Mouse (Mus musculus) heart, postnatal 0 days (tissue): ENCODE results near the gene Mfap2. TPM values are rescaled to one million over a fixed set of nuclear protein-coding genes. Genes with fewer than 3 reads are reported as not detected.

Experiments used
- ATAC-seq: fragments of 200-750 bp; cut with Nextera tagmentation; 2 replicates; pipeline ENCODE4 v1.8.0; 2017; ENCODE audit warnings: low read depth, moderate number of reproducible peaks, moderate library complexity; ENCODE audit not compliant: insufficient read depth
- DNase-seq: peaks from one replicate; pipeline ENCODE4 v3.0.0-alpha.2; 2016; ENCODE audit warnings: low spot score
- H3K27ac ChIP-seq: fragments of 300-500 bp; sonication (generic); 2 replicates; pipeline ENCODE4 v1.5.1; 2014; ENCODE audit warnings: low read depth, mild to moderate bottlenecking
- H3K27me3 ChIP-seq: fragments of 300-500 bp; sonication (generic); 2 replicates; pipeline ENCODE4 v1.6.1; 2014; ENCODE audit warnings: low read length, mixed read lengths; ENCODE audit not compliant: control insufficient read depth, insufficient read depth
- H3K36me3 ChIP-seq: fragments of 300-500 bp; sonication (generic); replicated peaks from 2 replicates; pipeline ENCODE4 v1.6.1; 2014; ENCODE audit warnings: low read length, mixed read lengths; ENCODE audit not compliant: control insufficient read depth, insufficient read depth
- H3K4me1 ChIP-seq: fragments of 300-500 bp; sonication (generic); 2 replicates; pipeline ENCODE4 v1.6.1; 2014; ENCODE audit warnings: antibody characterized with exemption; ENCODE audit not compliant: control insufficient read depth, insufficient read depth
- H3K4me2 ChIP-seq: fragments of 300-500 bp; sonication (generic); 2 replicates; pipeline ENCODE4 v1.6.1; 2014; ENCODE audit warnings: low read depth, mild to moderate bottlenecking, low read length, moderate library complexity
- H3K4me3 ChIP-seq: fragments of 300-500 bp; sonication (generic); 2 replicates; pipeline ENCODE4 v1.5.1; 2014; ENCODE audit warnings: low read depth, low read length
- H3K9ac ChIP-seq: fragments of 300-500 bp; sonication (generic); replicated peaks from 2 replicates; pipeline ENCODE4 v1.6.1; 2014; ENCODE audit warnings: low read depth, low read length, mixed read lengths
- H3K9me3 ChIP-seq: fragments of 300-500 bp; sonication (generic); replicated peaks from 2 replicates; pipeline ENCODE4 v1.6.1; 2016; ENCODE audit warnings: low read length; ENCODE audit not compliant: control insufficient read depth
- CTCF ChIP-seq: IDR thresholded peaks from 2 replicates; pipeline ENCODE4 v1.5.1; 2016; ENCODE audit warnings: antibody characterized with exemption, control low read depth, low read depth
- EP300 ChIP-seq: IDR thresholded peaks from 2 replicates; pipeline ENCODE4 v1.6.1; 2016; ENCODE audit warnings: antibody characterized with exemption, low read depth
- WGBS: fragments of 180-500 bp; shearing (Covaris S2); extraction: QIAGEN DNeasy Blood & Tissue Kit; methylation state at CpG from one replicate; pipeline ENCODE4 v1.1.7; 2014; 5-methylcytosine and 5-hydroxymethylcytosine counted together
- polyA plus RNA-seq: library from polyadenylated mRNA; unstranded; fragments of >200 nt; fragmentation: Nextera tagmentation; extraction: Ambion mirVana; gene quantifications from 2 replicates; pipeline ENCODE4 v1.2.1, GENCODE M21; 2015
- total RNA-seq: library from RNA; depleted of rRNA; stranded (reverse); fragments of >200 nt; gene quantifications from 2 replicates; pipeline ENCODE4 v1.2.3, GENCODE M21; 2014; ENCODE audit warnings: low replicate concordance; rRNA removed

Mfap2 gene
- total and polyA plus RNA-seq, 2 experiments from 2014 or later: 45.0 to 114 TPM

DNA sequence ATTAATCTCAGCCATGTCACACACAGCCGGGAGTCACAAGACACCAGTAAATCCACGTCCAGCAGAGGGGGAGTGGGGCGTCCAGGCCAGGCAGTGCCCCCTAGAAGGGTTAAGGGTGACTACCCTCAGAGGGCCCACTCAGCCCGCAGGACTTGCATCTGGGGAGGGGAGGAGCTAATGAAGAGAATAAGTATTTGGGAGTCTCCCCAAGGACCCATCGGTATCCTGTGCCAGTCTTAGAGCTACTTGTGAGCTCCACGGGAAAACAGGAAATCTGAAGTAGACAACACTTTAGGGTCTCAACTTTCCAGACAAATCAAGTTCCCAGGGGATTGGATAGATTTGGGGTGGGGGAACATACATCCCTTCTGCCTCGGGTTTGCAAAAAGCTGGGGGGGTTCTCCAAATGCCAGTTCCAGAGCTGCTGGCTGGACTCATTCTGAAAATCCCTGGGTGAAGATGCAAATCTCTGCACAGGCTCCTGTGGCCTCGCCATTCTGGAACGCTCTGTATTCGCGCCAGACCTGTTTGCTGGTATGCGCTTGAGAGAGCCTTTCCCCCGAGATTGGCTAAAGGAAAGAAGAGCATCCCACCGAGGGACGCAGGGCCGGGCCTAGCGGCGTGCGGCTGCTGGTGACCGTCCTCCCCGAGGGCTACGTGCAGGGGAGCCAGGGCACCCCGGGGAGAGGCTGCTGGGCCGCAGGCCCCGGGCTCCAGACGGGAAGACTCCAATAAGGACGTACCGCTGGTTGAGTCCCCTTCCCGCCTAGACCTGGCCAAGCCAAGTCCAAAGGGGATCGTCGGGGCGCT is 49.6 kb downstream of the Mfap2 start:
- ATAC-seq: peak; percentile 19; the same call in 1 of the 2 replicates
- Histone ChIP-seq H3K27ac (peak overlapping the region; percentile 79), H3K9ac (peak overlapping the region; percentile 61), H3K36me3 (0 out of 2 replicates have a peak, but pooled peaks cover 4% of the 10 kb centered on the region), H3K27me3 (no peaks in the 10 kb centered on the region), H3K9me3 (no peaks in the 10 kb centered on the region), H3K4me3 (peak overlapping the region; percentile 57), H3K4me1 (peaks cover 5% of the 10 kb centered on the region; the same call in 1 of the 2 replicates), H3K4me2 (peak overlapping the region; percentile 87)
- WGBS: 4% methylated on average over 29 of the region's 32 CpGs
- no peak for DNase-seq
- TF ChIP-seq CTCF (no peak), EP300 (no peak)

DNA sequence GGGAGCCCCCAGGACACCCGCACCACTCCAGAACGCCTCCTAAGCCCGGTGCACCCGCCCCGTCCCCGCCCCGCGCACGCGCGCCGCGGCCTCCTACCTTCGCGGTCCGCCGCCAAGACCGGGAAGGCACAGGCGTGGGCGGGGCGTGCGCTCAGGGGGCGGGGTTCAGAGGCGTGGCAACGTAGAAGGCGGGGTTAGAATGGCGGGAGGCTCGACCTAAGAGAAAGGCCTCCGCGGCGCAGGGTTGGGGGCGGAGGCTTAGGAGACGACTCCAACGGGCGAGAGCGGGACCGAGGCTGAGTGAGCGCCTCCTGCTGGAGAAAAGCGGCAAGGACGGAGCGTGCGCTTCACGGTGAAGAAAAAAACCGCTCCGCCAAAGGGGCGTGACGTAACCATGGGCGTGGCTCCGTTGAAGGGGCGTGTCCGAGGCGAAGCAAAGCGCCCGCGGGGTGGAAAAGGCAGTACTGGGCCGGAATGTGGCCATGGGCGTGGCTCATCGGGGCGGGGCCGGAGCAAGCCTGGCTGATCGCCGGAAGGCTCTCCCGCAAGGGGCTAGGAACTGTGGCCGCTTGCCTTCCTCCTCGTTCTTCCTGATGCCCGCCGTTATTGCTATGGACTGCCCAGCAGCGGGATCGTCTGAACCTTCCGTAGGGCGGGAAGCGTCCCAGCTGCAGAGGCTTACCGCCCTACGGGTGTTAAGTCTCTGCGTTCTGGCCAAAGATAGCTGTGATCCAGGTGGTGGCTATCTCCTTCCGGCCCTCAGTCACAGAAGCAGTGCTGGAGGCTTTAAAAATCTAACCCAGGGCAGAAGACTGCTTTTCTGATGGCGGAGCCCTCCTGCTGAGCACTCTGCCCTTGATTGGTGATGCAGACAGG is 50.4 kb downstream of the Mfap2 start, which contains the start of gene Crocc:
Gene Crocc (minus strand): TSS at position 125 of the 876 bp plus-strand sequence.
- peak within 1 kb of the TSS; percentile 79 for H3K27ac ChIP-seq
- WGBS: under 1% methylated on average over 77 of the region's 77 CpGs
- peak; percentile 23; the same call in 1 of the 2 replicates for TF ChIP-seq EP300
- TF ChIP-seq CTCF: peak; percentile 96
- ATAC-seq (peak; percentile 96), DNase-seq (peak; percentile 98)
- H3K4me1 ChIP-seq: peaks cover 5% of the 10 kb centered on the region; the same call in 1 of the 2 replicates
- peak within 1 kb of the TSS; percentile 87 for H3K4me2 ChIP-seq
- H3K9ac ChIP-seq: peak within 1 kb of the TSS; percentile 63
- H3K36me3 ChIP-seq: peaks cover 5% of the 10 kb centered on the region; the same call in 1 of the 2 replicates
- H3K27me3 ChIP-seq: no peaks in the 10 kb centered on the region
- no peaks in the 10 kb centered on the region for H3K9me3 ChIP-seq
- H3K4me3 ChIP-seq: peak within 1 kb of the TSS; percentile 57

DNA sequence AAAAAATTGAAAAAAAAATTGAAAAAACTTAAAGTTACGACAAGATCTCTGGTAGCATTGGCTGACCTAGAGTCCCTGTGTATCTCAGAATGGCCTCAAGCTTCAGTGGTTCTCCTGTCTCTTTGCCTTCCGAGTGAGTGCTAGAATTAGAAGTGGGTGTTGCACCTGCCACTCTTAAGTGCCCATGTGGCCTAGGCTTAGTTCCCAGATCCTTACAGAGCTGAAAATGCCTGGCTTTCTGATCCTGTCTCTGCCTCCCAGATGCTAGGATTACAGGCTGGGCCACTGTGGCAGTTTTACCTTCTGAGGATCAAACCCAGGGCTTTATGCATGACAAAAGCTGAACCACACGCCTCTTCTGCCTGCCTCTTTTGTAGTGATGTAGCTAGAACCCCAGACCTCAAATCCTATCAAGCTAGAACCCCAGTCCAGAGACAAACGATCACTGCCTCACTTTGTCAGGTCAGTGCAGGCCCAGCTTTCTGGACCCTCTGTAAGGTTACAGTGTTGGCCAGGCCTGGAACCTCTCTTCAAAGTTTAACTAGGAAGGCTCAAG is 54.0 kb downstream of the Mfap2 start:
- Histone ChIP-seq H3K9ac (no peak overlapping the region), H3K36me3 (peaks cover 36% of the 10 kb centered on the region), H3K27ac (no peak overlapping the region), H3K9me3 (no peaks in the 10 kb centered on the region), H3K4me1 (peaks cover 29% of the 10 kb centered on the region), H3K27me3 (no peaks in the 10 kb centered on the region), H3K4me2 (no peak overlapping the region), H3K4me3 (no peak overlapping the region)
- TF ChIP-seq EP300 (no peak), CTCF (no peak)
- DNase-seq (no peak), ATAC-seq (no peak)
- 68% methylated on average over 4 of the region's 4 CpGs for WGBS

DNA sequence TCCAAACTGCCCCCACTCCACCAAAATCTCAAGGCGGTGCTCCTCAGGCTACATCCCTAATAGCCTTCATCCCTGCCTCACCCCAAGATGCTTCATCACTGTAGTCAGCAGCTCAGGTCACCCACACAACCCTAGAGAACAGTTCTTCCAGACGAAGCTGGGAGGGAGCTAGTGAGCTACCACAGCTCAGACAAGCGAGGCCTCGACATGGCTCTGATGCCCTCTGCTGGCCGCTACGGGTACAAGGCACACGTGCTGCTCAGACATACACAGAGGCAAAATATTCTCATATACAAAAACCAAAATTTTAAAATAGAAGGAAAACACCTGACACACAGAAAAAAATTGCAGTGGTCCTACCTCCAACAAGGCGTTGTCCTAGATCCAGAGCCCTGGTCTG is 54.9 kb downstream of the Mfap2 start:
- peak; percentile 92 for DNase-seq
- Histone ChIP-seq H3K4me2 (no peak overlapping the region), H3K9me3 (no peaks in the 10 kb centered on the region), H3K27ac (no peak overlapping the region), H3K36me3 (peaks cover 44% of the 10 kb centered on the region), H3K27me3 (no peaks in the 10 kb centered on the region), H3K4me1 (peaks cover 29% of the 10 kb centered on the region), H3K4me3 (no peak overlapping the region), H3K9ac (no peak overlapping the region)
- ATAC-seq: peak; percentile 25; the same call in 1 of the 2 replicates
- TF ChIP-seq CTCF (peak; percentile 99), EP300 (no peak)
- 9% methylated on average over 8 of the region's 8 CpGs for WGBS

Other genes with a start within 250 kb of the Mfap2 start
- gene Padi4, start 236.2 kb upstream of the Mfap2 start, total RNA-seq: 2.4 and 2.7 TPM in 2 replicates
- gene Padi4, start 236.2 kb upstream of the Mfap2 start, polyA plus RNA-seq: 1.1 and 1.2 TPM in 2 replicates
- gene Padi3, start 199.8 kb upstream of the Mfap2 start, total RNA-seq: 0.04 TPM in 1 of 2 replicates, not detected in the other
- 0.11 TPM in 2 replicates for gene Padi3, start 199.8 kb upstream of the Mfap2 start, polyA plus RNA-seq
- gene Padi1, start 164.6 kb upstream of the Mfap2 start, total RNA-seq: not detected in 2 replicates
- gene Padi1, start 164.6 kb upstream of the Mfap2 start, polyA plus RNA-seq: 0.04 TPM in 1 of 2 replicates, not detected in the other
- 0.31 TPM in 1 of 2 replicates, not detected in the other for gene Padi2, start 104.1 kb upstream of the Mfap2 start, total RNA-seq
- gene Padi2, start 104.1 kb upstream of the Mfap2 start, polyA plus RNA-seq: 0.18 and 0.44 TPM in 2 replicates
- gene Sdhb, start 49.2 kb upstream of the Mfap2 start, total RNA-seq: 893 and 947 TPM in 2 replicates
- 1,828 and 1,869 TPM in 2 replicates for gene Sdhb, start 49.2 kb upstream of the Mfap2 start, polyA plus RNA-seq
- gene Atp13a2, start 23.5 kb upstream of the Mfap2 start, total RNA-seq: 45.8 and 47.7 TPM in 2 replicates
- 18.8 and 19.3 TPM in 2 replicates for gene Atp13a2, start 23.5 kb upstream of the Mfap2 start, polyA plus RNA-seq
- gene Crocc, start 50.1 kb downstream of the Mfap2 start, total RNA-seq: 4.6 and 4.9 TPM in 2 replicates
- gene Crocc, start 50.1 kb downstream of the Mfap2 start, polyA plus RNA-seq: 1.8 and 2.1 TPM in 2 replicates
- 30.2 and 47.1 TPM in 2 replicates for gene Necap2, start 67.9 kb downstream of the Mfap2 start, total RNA-seq
- 31.8 and 33.8 TPM in 2 replicates for gene Necap2, start 67.9 kb downstream of the Mfap2 start, polyA plus RNA-seq
- not detected in 2 replicates for gene Spata21, start 77.9 kb downstream of the Mfap2 start, total RNA-seq
- gene Spata21, start 77.9 kb downstream of the Mfap2 start, polyA plus RNA-seq: 0.04 TPM in 1 of 2 replicates, not detected in the other
- 72.9 and 73.8 TPM in 2 replicates for gene Szrd1, start 129.4 kb downstream of the Mfap2 start, total RNA-seq
- 18.5 and 19.4 TPM in 2 replicates for gene Szrd1, start 129.4 kb downstream of the Mfap2 start, polyA plus RNA-seq
- gene Fbxo42, start 137.5 kb downstream of the Mfap2 start, total RNA-seq: 8.2 and 9.5 TPM in 2 replicates
- gene Fbxo42, start 137.5 kb downstream of the Mfap2 start, polyA plus RNA-seq: 9.0 and 9.1 TPM in 2 replicates
- 13.2 TPM in 1 of 2 replicates, not detected in the other for gene Rsg1, start 203.5 kb downstream of the Mfap2 start, total RNA-seq
- 1.3 and 1.6 TPM in 2 replicates for gene Rsg1, start 203.5 kb downstream of the Mfap2 start, polyA plus RNA-seq
- 0.66 and 2.5 TPM in 2 replicates for gene Arhgef19, start 229.1 kb downstream of the Mfap2 start, total RNA-seq
- 1.5 and 1.6 TPM in 2 replicates for gene Arhgef19, start 229.1 kb downstream of the Mfap2 start, polyA plus RNA-seq